Mouse (Mus musculus): ENCODE measurements around the gene Dvl2. TPM values are rescaled to one million over a fixed set of nuclear protein-coding genes. Genes with fewer than 3 reads are reported as not detected.

Gene Dvl2
- polyA plus RNA-seq, 1 experiment from 2014 or later: 31.0 TPM

DNA sequence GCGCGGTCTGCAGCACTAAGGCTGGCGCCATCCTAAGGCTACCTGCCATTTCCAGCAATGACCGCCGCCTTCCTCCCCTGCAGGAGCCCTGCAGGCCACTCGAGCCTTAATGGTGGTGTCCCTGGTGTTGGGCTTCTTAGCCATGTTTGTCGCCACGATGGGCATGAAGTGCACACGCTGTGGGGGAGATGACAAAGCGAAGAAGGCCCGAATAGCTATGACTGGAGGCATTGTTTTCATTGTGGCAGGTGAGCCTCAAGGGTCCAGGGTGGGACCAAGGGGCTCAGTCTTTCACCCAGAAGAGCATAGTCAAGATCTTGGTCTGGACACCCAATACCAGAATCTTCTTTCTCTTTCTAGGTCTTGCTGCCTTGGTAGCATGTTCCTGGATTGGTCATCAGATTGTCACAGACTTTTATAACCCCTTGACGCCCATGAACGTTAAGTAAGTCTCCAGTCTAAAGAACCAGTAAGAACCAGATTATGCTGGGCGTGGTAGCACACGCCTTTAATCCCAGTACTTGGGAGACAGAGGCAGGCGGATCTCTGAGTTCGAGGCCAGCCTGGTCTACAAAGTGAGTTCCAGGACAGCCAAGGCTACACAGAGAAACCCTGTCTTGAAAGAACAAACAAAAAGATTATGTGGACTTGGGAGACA, 33.4 kb upstream of the Dvl2 start:
- Histone ChIP-seq H3K4me1 (peaks cover 12% of the 10 kb centered on the region), H3K4me3 (peak overlapping the region; percentile 26), H3K27ac (no peak overlapping the region), H3K4me2 (peak overlapping the region; percentile 41), H3K27me3 (replicated peaks) (peaks cover 66% of the 10 kb centered on the region), H3K9ac (no peak overlapping the region), H3K36me3 (replicated peaks) (peaks cover 20% of the 10 kb centered on the region; the same call in 1 of the 2 replicates), H3K9me3 (no peaks in the 10 kb centered on the region)
- no peak for ATAC-seq (replicated peaks)
- 42% methylated on average over 17 of the region's 17 CpGs for WGBS

DNA sequence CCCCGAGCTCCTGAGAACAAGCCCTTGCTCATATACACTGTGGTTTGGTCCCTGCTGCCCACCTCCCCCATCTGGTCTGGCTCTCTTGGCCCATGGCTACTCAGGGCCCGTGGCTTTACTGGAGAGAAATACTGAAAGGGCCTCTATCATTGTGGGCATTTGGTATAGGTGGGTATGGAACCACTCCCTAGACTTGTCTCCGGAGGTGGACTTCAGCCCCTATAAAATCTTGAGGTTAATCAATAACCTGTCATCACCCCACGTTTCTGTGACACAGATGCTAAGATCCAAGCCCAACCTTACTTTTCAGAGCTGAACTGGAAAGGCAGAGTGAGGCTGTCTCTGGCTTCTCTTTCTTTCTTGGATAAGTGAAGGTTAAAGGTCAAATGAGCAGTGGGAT, 31.6 kb upstream of the Dvl2 start:
- no peak overlapping the region for H3K4me3 ChIP-seq
- no peak overlapping the region for H3K27ac ChIP-seq
- ATAC-seq (replicated peaks): no peak
- H3K4me2 ChIP-seq: no peak overlapping the region
- WGBS: 89% methylated on average over 4 of the region's 4 CpGs
- peaks cover 49% of the 10 kb centered on the region for H3K27me3 ChIP-seq (replicated peaks)
- H3K9ac ChIP-seq: no peak overlapping the region
- H3K4me1 ChIP-seq: peaks cover 12% of the 10 kb centered on the region
- peaks cover 27% of the 10 kb centered on the region for H3K36me3 ChIP-seq (replicated peaks)
- no peaks in the 10 kb centered on the region for H3K9me3 ChIP-seq

DNA sequence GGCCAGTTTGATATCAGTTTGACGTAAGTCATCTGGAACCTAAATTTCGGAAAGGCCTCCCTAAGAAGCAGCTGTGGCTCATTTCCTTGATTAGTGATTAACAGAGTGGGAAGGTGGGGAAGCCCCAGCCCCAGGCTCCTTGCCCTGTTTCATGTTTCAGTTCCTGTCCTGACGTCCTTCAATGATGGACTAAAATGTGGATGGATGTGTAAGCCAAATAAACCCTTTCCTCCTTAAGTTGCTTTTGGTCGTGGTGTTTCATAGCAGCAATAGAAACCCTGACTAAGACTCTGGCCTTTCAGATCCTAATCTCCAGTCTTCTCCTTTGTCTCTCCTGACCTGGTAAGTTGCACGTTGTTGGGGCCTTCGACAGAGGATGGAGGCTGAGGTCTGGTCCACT, 30.2 kb upstream of the Dvl2 start:
- H3K9ac ChIP-seq: no peak overlapping the region
- WGBS: 86% methylated on average over 6 of the region's 6 CpGs
- no peak overlapping the region for H3K27ac ChIP-seq
- no peak for ATAC-seq (replicated peaks)
- no peaks in the 10 kb centered on the region for H3K9me3 ChIP-seq
- H3K4me3 ChIP-seq: no peak overlapping the region
- peaks cover 11% of the 10 kb centered on the region for H3K4me1 ChIP-seq
- H3K27me3 ChIP-seq (replicated peaks): peaks cover 34% of the 10 kb centered on the region
- H3K36me3 ChIP-seq (replicated peaks): peaks cover 41% of the 10 kb centered on the region
- H3K4me2 ChIP-seq: no peak overlapping the region

DNA sequence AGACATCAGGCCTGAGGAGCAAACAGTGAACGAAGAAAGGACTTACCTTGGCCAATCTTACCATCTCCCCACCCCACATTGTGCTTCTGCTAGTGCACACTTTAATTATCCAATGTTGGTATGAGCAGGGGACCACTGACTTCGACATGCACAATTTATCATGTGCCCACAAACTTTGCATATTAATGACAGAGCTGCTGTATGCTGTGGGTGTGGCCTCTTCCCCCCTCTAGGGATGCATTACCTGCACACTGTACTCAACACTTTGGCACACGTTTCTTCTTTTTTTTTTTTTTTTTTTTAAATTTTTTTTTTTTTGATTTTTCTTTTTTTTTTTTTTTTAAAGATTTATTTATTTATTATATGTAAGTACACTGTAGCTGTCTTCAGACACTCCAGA, 29.6 kb upstream of the Dvl2 start:
- Histone ChIP-seq H3K36me3 (replicated peaks) (peaks cover 45% of the 10 kb centered on the region), H3K27me3 (replicated peaks) (peaks cover 29% of the 10 kb centered on the region), H3K27ac (no peak overlapping the region), H3K9me3 (no peaks in the 10 kb centered on the region), H3K4me1 (peaks cover 8% of the 10 kb centered on the region), H3K4me2 (no peak overlapping the region), H3K4me3 (no peak overlapping the region), H3K9ac (no peak overlapping the region)
- no peak for ATAC-seq (replicated peaks)
- WGBS: 84% methylated on average over 3 of the region's 3 CpGs

DNA sequence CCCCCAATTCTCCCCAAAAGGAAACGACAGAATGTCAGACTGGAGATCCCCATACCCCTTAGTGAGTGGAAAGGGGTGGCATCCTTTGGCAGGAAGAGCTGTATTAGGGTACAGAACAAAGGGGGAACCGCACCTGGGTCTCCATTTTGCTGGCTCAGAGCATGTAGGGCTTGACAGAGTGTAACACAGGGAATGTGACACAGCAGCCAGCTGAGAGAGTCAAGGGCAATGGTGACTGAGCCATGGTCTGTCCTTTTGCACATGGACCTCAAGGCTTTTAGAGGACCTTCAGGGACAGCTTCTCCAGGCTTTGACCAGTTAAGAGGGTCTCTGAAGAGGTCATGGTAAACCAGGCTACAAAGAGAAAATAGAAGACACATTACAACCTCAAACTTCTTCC, 25.5 kb upstream of the Dvl2 start:
- no peak overlapping the region for H3K27ac ChIP-seq
- peaks cover 10% of the 10 kb centered on the region for H3K4me1 ChIP-seq
- no peaks in the 10 kb centered on the region for H3K27me3 ChIP-seq (replicated peaks)
- H3K9ac ChIP-seq: no peak overlapping the region
- no peak overlapping the region for H3K4me2 ChIP-seq
- H3K9me3 ChIP-seq: no peaks in the 10 kb centered on the region
- 91% methylated on average over 2 of the region's 2 CpGs for WGBS
- H3K36me3 ChIP-seq (replicated peaks): peaks cover 30% of the 10 kb centered on the region
- ATAC-seq (replicated peaks): no peak
- no peak overlapping the region for H3K4me3 ChIP-seq

DNA sequence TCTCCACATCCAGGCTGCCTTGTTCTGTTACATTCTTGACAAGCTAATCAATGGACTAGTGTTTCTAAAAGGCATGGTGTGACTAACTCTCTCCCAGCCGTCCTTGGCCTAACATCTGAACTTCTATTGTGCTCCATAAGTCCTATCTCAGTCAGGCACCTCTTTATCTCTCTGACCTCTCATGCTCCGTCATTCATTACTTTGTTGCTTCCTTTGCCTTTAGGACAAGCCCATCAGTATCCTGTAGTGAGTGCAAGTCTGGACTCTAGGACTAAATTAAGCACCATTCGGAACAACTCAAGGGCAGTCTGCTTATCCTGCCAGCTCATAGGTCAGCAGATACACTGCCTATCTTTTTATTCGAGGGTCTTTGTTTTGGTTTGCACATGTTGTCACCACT, 24.1 kb upstream of the Dvl2 start:
- Histone ChIP-seq H3K27ac (no peak overlapping the region), H3K4me2 (no peak overlapping the region), H3K4me1 (peaks cover 10% of the 10 kb centered on the region), H3K27me3 (replicated peaks) (no peaks in the 10 kb centered on the region), H3K4me3 (no peak overlapping the region), H3K9me3 (no peaks in the 10 kb centered on the region), H3K36me3 (replicated peaks) (peaks cover 25% of the 10 kb centered on the region), H3K9ac (no peak overlapping the region)
- no peak for ATAC-seq (replicated peaks)
- 91% methylated on average over 4 of the region's 4 CpGs for WGBS

DNA sequence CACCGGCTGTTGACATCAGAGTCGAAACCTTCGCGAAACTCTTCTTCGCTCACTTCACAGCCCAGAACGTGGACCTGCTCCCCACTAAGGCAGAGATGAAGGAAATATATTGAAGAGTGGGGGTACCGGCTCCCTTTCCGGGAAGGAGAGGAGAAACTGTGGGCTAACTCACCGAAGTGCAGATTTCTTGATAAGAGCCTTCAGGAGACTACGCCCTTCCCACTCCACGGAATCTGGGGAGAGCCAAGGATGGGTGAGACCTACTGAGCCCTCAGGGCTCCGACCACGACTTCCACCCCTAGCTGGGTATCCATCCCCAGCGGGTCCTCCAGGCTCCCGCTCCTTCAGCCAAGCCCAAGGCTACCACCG, 20.6 kb upstream of the Dvl2 start:
- Histone ChIP-seq H3K27ac (peak overlapping the region; percentile 100), H3K9me3 (no peaks in the 10 kb centered on the region), H3K4me2 (peak overlapping the region; percentile 86), H3K4me1 (peaks cover 33% of the 10 kb centered on the region), H3K36me3 (replicated peaks) (peaks cover 14% of the 10 kb centered on the region), H3K9ac (peak overlapping the region; percentile 99), H3K27me3 (replicated peaks) (no peaks in the 10 kb centered on the region), H3K4me3 (peak overlapping the region; percentile 96)
- no peak for ATAC-seq (replicated peaks)
- 2% methylated on average over 16 of the region's 16 CpGs for WGBS

DNA sequence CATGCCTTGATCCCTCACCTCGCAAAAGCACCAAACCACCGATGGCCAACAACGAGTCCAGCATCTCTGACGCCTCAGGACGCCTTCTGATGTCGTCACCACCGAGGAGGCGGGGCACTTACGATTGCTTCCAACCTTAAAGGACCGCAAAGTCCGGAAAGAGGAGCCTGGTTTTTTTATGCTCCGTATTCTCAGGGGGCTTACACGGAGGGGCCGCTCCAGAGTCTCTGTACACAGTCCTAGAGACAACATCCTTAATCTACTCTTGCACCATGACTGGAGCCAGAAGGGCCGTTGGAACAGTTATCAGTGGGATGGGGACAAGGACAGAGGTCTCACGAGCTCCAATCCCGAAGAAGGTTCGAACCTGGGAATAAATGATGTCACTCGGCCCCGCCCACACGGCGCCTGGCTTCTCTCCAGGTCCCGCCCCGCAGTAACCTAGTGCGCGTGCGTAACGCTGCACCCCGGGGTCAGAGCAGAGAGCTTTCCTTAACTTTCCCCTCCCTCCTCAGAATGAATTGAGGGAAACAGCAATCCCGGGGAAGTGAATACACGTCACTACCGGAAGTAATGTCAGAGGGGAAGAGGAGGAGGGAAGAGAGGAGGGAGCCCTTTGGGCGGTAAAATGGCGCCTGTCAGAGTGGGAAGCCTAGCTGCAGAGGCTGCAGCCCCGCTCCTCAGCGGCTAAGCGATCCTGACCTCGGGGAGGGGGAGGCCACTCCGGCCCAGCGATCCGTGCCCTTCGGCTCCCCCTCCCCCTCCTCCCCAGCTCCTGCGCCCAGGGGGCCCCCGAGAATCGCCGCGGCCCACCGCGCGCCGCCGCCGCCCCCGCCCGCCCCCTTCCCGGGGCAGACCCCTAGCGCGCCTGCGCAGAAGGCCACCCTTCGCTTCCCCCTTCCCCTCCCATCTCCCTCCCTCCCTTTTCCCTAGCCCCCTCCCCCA, 19.9 kb upstream of the Dvl2 start:
- H3K4me2 ChIP-seq: peak overlapping the region; percentile 86
- H3K27me3 ChIP-seq (replicated peaks): no peaks in the 10 kb centered on the region
- WGBS: under 1% methylated on average over 44 of the region's 60 CpGs
- peaks cover 33% of the 10 kb centered on the region for H3K4me1 ChIP-seq
- ATAC-seq (replicated peaks): peak; percentile 93
- H3K9ac ChIP-seq: peak overlapping the region; percentile 99
- H3K36me3 ChIP-seq (replicated peaks): peaks cover 14% of the 10 kb centered on the region; the same call in 1 of the 2 replicates
- H3K9me3 ChIP-seq: no peaks in the 10 kb centered on the region
- H3K4me3 ChIP-seq: peak overlapping the region; percentile 96
- peak overlapping the region; percentile 100 for H3K27ac ChIP-seq

DNA sequence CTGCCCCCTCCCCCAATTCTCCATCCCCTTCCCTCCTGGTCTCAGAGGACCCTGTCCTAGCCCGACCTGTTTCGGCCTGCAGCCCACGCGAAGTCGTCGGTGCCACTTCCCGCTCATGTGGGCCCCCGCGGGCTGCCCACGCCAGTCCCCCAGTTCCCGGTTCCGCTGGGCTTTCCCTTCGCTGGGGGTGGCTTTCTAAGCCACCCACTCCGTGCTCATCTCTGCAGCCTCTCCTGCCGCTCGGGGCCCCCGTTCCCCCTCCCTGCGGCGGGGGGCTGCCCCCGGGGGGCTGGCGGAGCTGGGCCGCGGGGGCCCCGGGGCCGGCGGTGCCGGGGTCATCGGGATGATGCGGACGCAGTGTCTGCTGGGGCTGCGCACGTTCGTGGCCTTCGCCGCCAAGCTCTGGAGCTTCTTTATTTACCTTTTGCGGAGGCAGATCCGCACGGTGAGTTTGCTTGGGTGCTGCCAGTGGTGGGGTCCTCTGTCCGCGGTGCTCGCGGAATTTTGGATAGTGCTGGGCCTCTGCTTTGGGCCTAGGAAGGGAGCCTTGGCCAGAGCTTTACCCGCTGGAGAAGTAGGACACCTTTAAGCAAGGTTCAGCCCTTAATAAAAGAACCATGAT, 19.1 kb upstream of the Dvl2 start, which contains the start of gene Ctdnep1:
Gene Ctdnep1 (plus strand): TSS at position 16 of the 622 bp plus-strand sequence.
- H3K4me1 ChIP-seq: peaks cover 33% of the 10 kb centered on the region
- peak; percentile 61 for ATAC-seq (replicated peaks)
- H3K4me3 ChIP-seq: peak within 1 kb of the TSS; percentile 96
- H3K4me2 ChIP-seq: peak within 1 kb of the TSS; percentile 86
- H3K36me3 ChIP-seq (replicated peaks): peaks cover 18% of the 10 kb centered on the region; the same call in 1 of the 2 replicates
- 0% methylated on average over 38 of the region's 43 CpGs for WGBS
- H3K27me3 ChIP-seq (replicated peaks): no peaks in the 10 kb centered on the region
- peak within 1 kb of the TSS; percentile 99 for H3K9ac ChIP-seq
- peak within 1 kb of the TSS; percentile 100 for H3K27ac ChIP-seq
- no peaks in the 10 kb centered on the region for H3K9me3 ChIP-seq

DNA sequence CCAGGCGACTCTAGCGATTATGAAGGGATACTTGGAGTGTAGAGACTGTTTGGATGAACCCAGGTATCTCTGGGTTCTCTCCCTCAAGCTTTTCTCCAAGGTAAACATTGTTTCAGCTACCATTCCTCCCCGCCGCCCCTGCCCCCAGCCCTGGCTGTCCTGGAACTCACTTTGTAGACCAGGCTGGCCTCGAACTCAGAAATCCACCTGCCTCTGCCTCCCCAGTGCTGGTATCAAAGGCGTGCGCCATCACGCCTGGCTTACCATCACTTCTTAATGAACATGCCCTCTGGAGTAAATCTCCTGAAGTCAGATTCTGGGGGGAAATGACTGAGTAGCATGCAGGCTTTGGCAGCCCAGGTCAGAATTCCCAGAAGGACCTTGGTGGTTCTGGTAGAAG, 18.2 kb upstream of the Dvl2 start, which contains the start of gene Elp5:
Gene Elp5 (minus strand): TSS at position 293 of the 400 bp plus-strand sequence.
- peaks cover 33% of the 10 kb centered on the region for H3K4me1 ChIP-seq
- no peak for ATAC-seq (replicated peaks)

DNA sequence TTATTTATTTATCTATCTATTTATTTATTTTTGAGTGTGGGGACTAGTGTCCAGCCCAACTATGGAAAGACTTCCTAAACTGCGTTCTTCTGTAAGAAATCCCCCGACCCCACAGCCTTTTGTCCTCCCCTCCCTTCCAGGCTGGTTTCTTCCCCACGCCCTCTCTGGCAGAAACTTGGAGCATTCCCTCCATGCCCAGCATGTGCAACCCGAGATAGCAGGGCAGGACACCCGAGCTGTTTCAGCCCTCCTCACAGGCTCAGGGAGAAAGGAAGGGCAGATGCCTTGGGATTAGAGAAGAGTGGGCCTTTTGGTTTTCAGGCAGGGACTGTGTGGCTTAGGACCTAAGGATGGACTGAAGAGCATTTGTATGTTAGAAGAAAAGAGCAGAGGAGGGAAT, 17.5 kb upstream of the Dvl2 start:
- Histone ChIP-seq H3K36me3 (replicated peaks) (peaks cover 30% of the 10 kb centered on the region; the same call in 1 of the 2 replicates), H3K4me1 (peaks cover 33% of the 10 kb centered on the region), H3K4me2 (peak overlapping the region; percentile 86), H3K9me3 (no peaks in the 10 kb centered on the region), H3K27me3 (replicated peaks) (no peaks in the 10 kb centered on the region), H3K4me3 (peak overlapping the region; percentile 96; the same call in 1 of the 2 replicates), H3K9ac (peak overlapping the region; percentile 12; the same call in 1 of the 2 replicates), H3K27ac (no peak overlapping the region)
- no peak for ATAC-seq (replicated peaks)
- 19% methylated on average over 5 of the region's 5 CpGs for WGBS

More for the DNA sequence above, 18.2 kb upstream of the Dvl2 start, which contains the start of gene Elp5:
- Histone ChIP-seq H3K9ac (peak within 1 kb of the TSS; percentile 99), H3K4me2 (peak within 1 kb of the TSS; percentile 86), H3K27ac (peak within 1 kb of the TSS; percentile 100), H3K36me3 (replicated peaks) (peaks cover 27% of the 10 kb centered on the region; the same call in 1 of the 2 replicates), H3K27me3 (replicated peaks) (no peaks in the 10 kb centered on the region), H3K4me3 (peak within 1 kb of the TSS; percentile 96), H3K9me3 (no peaks in the 10 kb centered on the region)
- WGBS: 66% methylated on average over 8 of the region's 8 CpGs

DNA sequence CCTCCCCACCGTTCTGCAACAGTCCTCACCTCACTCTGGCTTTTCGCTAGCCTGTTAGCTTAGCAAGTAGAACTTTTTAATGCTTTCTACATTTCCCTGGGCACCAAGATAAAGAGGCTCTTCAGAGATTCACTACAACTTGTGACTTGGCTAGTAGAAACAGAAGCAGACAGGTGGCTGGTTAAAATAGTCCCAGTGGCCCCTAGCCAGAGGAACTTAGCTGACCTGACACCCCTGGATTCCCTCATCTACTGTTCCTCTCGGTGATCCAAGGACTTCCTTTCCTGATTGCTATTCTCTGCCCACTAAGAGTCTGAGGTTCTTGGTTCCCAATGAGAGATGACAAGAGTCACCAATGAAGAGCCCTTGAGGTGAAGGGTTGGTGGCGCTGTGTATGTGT, 17.0 kb upstream of the Dvl2 start:
- peaks cover 31% of the 10 kb centered on the region; the same call in 1 of the 2 replicates for H3K36me3 ChIP-seq (replicated peaks)
- no peak overlapping the region for H3K4me3 ChIP-seq
- no peak for ATAC-seq (replicated peaks)
- H3K9ac ChIP-seq: no peak overlapping the region
- H3K9me3 ChIP-seq: no peaks in the 10 kb centered on the region
- peaks cover 33% of the 10 kb centered on the region for H3K4me1 ChIP-seq
- H3K27me3 ChIP-seq (replicated peaks): no peaks in the 10 kb centered on the region
- peak overlapping the region; percentile 86 for H3K4me2 ChIP-seq
- no peak overlapping the region for H3K27ac ChIP-seq
- 90% methylated on average over 4 of the region's 4 CpGs for WGBS

All from midbrain, embryonic 15.5 days (tissue).